14 mouse cellular contexts compared by ENCODE assay signal in the genomic region with DNA sequence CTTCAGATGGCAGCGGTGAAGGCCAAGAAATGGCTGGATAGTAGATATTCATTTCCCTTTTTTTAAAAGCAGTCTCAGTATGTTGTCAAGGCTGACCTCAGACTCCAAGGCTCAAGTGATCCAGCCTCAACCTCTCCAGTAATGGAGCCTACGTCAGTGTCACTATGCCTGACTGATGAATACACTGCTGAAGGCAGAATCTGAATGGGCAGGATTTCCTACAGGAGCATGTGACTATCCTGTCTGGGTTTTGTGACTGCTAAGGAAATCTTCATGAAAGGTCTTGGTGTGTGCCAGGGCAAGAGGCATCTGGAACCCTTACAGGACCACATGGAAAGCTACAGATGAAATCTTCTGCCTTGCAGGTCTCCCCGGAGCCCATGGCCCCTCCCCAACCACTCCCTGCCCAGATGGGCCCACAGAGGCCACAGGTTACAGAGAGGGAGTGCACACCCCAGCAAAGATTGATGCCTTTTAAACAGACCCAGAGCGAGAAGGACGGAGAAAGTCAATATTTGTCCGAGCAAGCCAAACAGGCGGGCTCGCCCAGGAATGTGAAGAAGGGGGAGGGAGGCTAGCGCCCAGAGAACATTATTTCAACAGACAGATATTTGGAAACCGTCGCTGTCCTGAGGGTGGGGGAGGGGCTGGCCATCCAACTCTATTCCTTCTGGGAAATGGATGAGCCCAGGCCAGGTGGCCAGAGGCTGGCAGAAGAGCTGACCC. TPM values are rescaled to one million over a fixed set of nuclear protein-coding genes. Genes with fewer than 3 reads are reported as not detected.
A peak's percentile ranks its signal among the peaks of the same experiment; 100 is the strongest.
DNase-seq lines count a peak whose midpoint lies in the region; ATAC-seq and TF ChIP-seq lines count a peak whose summit lies in the region.
"Had no signal": no experiment of that assay in that cellular context is flagged by ENCODE, and none has a peak within 500 bp of the region (broad histone marks: within the 10 kb centered on the region; RNA-seq: fewer than 3 reads in every experiment).

No protein-coding gene starts in this region.

- no peak overlapping the region for H3K9ac ChIP-seq in hindbrain, embryonic 15.5 days
- H3K9ac ChIP-seq in liver, embryonic 15.5 days: no peak overlapping the region
- H3K9ac ChIP-seq in stomach, embryonic 15.5 days: no peak overlapping the region
- H3K9ac ChIP-seq: heart, embryonic 13.5 days; midbrain, embryonic 12.5 days had no signal

- 56% methylated on average over 11 of the region's 11 CpGs for WGBS in hindbrain, embryonic 15.5 days
- WGBS in hindbrain, embryonic 10.5 days: 62% methylated on average over 11 of the region's 11 CpGs
- WGBS in kidney, adult 2 months: 27% methylated on average over 11 of the region's 11 CpGs
- WGBS in liver, embryonic 15.5 days (ENCODE audit: insufficient replicate concordance): 48% methylated on average over 11 of the region's 11 CpGs
- WGBS in stomach, embryonic 15.5 days: 14% methylated on average over 11 of the region's 11 CpGs
- 61% methylated on average over 11 of the region's 11 CpGs for WGBS in embryonic facial prominence, embryonic 10.5 days

- H3K9me3 ChIP-seq in hindbrain, embryonic 15.5 days: no peaks in the 10 kb centered on the region
- no peaks in the 10 kb centered on the region for H3K9me3 ChIP-seq in hindbrain, embryonic 10.5 days
- H3K9me3 ChIP-seq in liver, embryonic 15.5 days (replicated peaks): no peaks in the 10 kb centered on the region
- H3K9me3 ChIP-seq in stomach, embryonic 15.5 days: no peaks in the 10 kb centered on the region
- H3K9me3 ChIP-seq in embryonic facial prominence, embryonic 10.5 days: no peaks in the 10 kb centered on the region
- H3K9me3 ChIP-seq: heart, embryonic 13.5 days; midbrain, embryonic 12.5 days had no signal

- H3K27ac ChIP-seq in hindbrain, embryonic 15.5 days (replicated peaks): no peak overlapping the region
- no peak overlapping the region for H3K27ac ChIP-seq in hindbrain, embryonic 10.5 days
- H3K27ac ChIP-seq in kidney, adult 2 months (ENCODE audit: insufficient read depth, low read depth, low read length): no peak overlapping the region
- H3K27ac ChIP-seq in liver, embryonic 15.5 days (replicated peaks): no peak overlapping the region
- no peak overlapping the region for H3K27ac ChIP-seq in stomach, embryonic 15.5 days
- no peak overlapping the region for H3K27ac ChIP-seq in embryonic facial prominence, embryonic 10.5 days (replicated peaks)
- H3K27ac ChIP-seq: heart, embryonic 13.5 days; midbrain, embryonic 12.5 days had no signal

- ATAC-seq in hindbrain, embryonic 15.5 days (ENCODE audit: low FRiP score, low read depth): 0 out of 2 replicates have a peak, but pooled peaks have one; percentile 19
- ATAC-seq in liver, embryonic 15.5 days (ENCODE audit: insufficient read depth): peak; percentile 91
- peak; percentile 87 for ATAC-seq in stomach, embryonic 15.5 days (ENCODE audit: insufficient read depth, low FRiP score, low read depth)
- no peak for ATAC-seq in inflammation-experienced regulatory T-cells, adult 6 months
- ATAC-seq: CD4-positive, CD25-positive, alpha-beta regulatory T cell, adult 4 months had no signal

- H3K27me3 ChIP-seq in hindbrain, embryonic 15.5 days: no peaks in the 10 kb centered on the region
- peaks cover 14% of the 10 kb centered on the region; the same call in 1 of the 2 replicates for H3K27me3 ChIP-seq in hindbrain, embryonic 10.5 days (ENCODE audit: insufficient read depth, poor library complexity, severe bottlenecking)
- H3K27me3 ChIP-seq in kidney, adult 2 months (replicated peaks; ENCODE audit: control insufficient read depth, insufficient read depth, low read length): no peaks in the 10 kb centered on the region
- peaks cover 29% of the 10 kb centered on the region for H3K27me3 ChIP-seq in liver, embryonic 15.5 days
- H3K27me3 ChIP-seq in stomach, embryonic 15.5 days (replicated peaks): no peaks in the 10 kb centered on the region
- H3K27me3 ChIP-seq in embryonic facial prominence, embryonic 10.5 days (replicated peaks; ENCODE audit: low read depth, poor library complexity, severe bottlenecking): peaks cover 25% of the 10 kb centered on the region

- no peak overlapping the region for H3K4me2 ChIP-seq in hindbrain, embryonic 15.5 days
- H3K4me2 ChIP-seq in liver, embryonic 15.5 days: no peak overlapping the region
- peak overlapping the region; percentile 26; the same call in 1 of the 2 replicates for H3K4me2 ChIP-seq in stomach, embryonic 15.5 days
- H3K4me2 ChIP-seq: heart, embryonic 13.5 days; midbrain, embryonic 12.5 days had no signal

- no peaks in the 10 kb centered on the region for H3K36me3 ChIP-seq in hindbrain, embryonic 15.5 days
- no peaks in the 10 kb centered on the region for H3K36me3 ChIP-seq in hindbrain, embryonic 10.5 days
- H3K36me3 ChIP-seq in kidney, adult 2 months (ENCODE audit: control insufficient read depth, insufficient read depth, low read length): no peaks in the 10 kb centered on the region
- no peaks in the 10 kb centered on the region for H3K36me3 ChIP-seq in liver, embryonic 15.5 days (replicated peaks)
- no peaks in the 10 kb centered on the region for H3K36me3 ChIP-seq in stomach, embryonic 15.5 days
- H3K36me3 ChIP-seq in embryonic facial prominence, embryonic 10.5 days (replicated peaks): no peaks in the 10 kb centered on the region
- H3K36me3 ChIP-seq: heart, embryonic 13.5 days; midbrain, embryonic 12.5 days had no signal

- TF ChIP-seq POLR2A in kidney, adult 2 months (IDR thresholded peaks at IDR 0.05; ENCODE audit: low read depth, low read length): no peak

- no peak for DNase-seq in hindbrain, embryonic 10.5 days (ENCODE audit: low spot score)
- DNase-seq in kidney, adult 2 months: peak; percentile 31
- no peak for DNase-seq in layer of hippocampus, adult 9-11 months
- no peak for DNase-seq in embryonic facial prominence, embryonic 10.5 days (ENCODE audit: low spot score)
- DNase-seq: cerebellum, adult 11-12 months; layer of hippocampus, postnatal 36 days; thymus, adult 2 months had no signal

- no peak overlapping the region for H3K4me3 ChIP-seq in hindbrain, embryonic 15.5 days
- no peak overlapping the region for H3K4me3 ChIP-seq in hindbrain, embryonic 10.5 days
- H3K4me3 ChIP-seq in kidney, adult 2 months (ENCODE audit: insufficient read depth, low read depth, low read length): no peak overlapping the region
- H3K4me3 ChIP-seq in liver, embryonic 15.5 days (replicated peaks): no peak overlapping the region
- H3K4me3 ChIP-seq in stomach, embryonic 15.5 days (replicated peaks): no peak overlapping the region
- H3K4me3 ChIP-seq in embryonic facial prominence, embryonic 10.5 days: no peak overlapping the region
- H3K4me3 ChIP-seq: heart, embryonic 13.5 days; midbrain, embryonic 12.5 days had no signal

- H3K4me1 ChIP-seq in hindbrain, embryonic 15.5 days (replicated peaks): no peaks in the 10 kb centered on the region
- H3K4me1 ChIP-seq in hindbrain, embryonic 10.5 days (replicated peaks): peaks cover 24% of the 10 kb centered on the region
- H3K4me1 ChIP-seq in kidney, adult 2 months (ENCODE audit: control insufficient read depth, insufficient read depth, low read length): no peaks in the 10 kb centered on the region
- no peaks in the 10 kb centered on the region; the same call in 1 of the 2 replicates for H3K4me1 ChIP-seq in liver, embryonic 15.5 days (replicated peaks)
- peaks cover 12% of the 10 kb centered on the region for H3K4me1 ChIP-seq in stomach, embryonic 15.5 days
- peaks cover 24% of the 10 kb centered on the region for H3K4me1 ChIP-seq in embryonic facial prominence, embryonic 10.5 days
- H3K4me1 ChIP-seq: midbrain, embryonic 12.5 days had no signal

- TF ChIP-seq CTCF in kidney, adult 2 months (conservative IDR thresholded peaks at IDR 0.05; ENCODE audit: insufficient read depth, insufficient read length, low read depth, low read length): no peak

RNA-seq across cellular contexts. Expression of a gene that starts 38.7 kb away (rescaled TPM):
- 0.18 and 0.45 TPM in 2 replicates for polyA plus RNA-seq in hindbrain, embryonic 15.5 days (2015; fragmentation: Nextera tagmentation; extraction: Ambion mirVana)
- polyA plus RNA-seq in hindbrain, embryonic 10.5 days (2016; fragmentation: Nextera tagmentation; extraction: Ambion mirVana): 2.2 and 3.1 TPM in 2 replicates
- 1.5 and 1.7 TPM in 2 replicates for polyA plus RNA-seq in kidney, adult 2 months (2012; rRNA removed)
- not detected in 2 replicates for polyA plus RNA-seq in liver, embryonic 15.5 days (2015; fragmentation: Nextera tagmentation; extraction: Ambion mirVana)
- polyA plus RNA-seq in stomach, embryonic 15.5 days (2015; fragmentation: Nextera tagmentation; extraction: Ambion mirVana): 0.19 and 0.32 TPM in 2 replicates
- 4.6 and 4.8 TPM in 2 replicates for polyA plus RNA-seq in embryonic facial prominence, embryonic 10.5 days (2016; fragmentation: Nextera tagmentation; extraction: Ambion mirVana)
- under 1 TPM in 2 of 3 experiments, not detected in 1; 0.23 to 0.26 TPM for polyA plus RNA-seq in inflammation-experienced regulatory T-cells, adult 6 months (2017; shearing (Covaris generic))

RNA-seq across cellular contexts. Expression of a gene that starts 48.4 kb away (rescaled TPM):
- not detected in 2 replicates for polyA plus RNA-seq in hindbrain, embryonic 15.5 days (2015; fragmentation: Nextera tagmentation; extraction: Ambion mirVana)
- polyA plus RNA-seq in hindbrain, embryonic 10.5 days (2016; fragmentation: Nextera tagmentation; extraction: Ambion mirVana): not detected in 2 replicates
- polyA plus RNA-seq in kidney, adult 2 months (2012; rRNA removed): not detected in 2 replicates
- polyA plus RNA-seq in liver, embryonic 15.5 days (2015; fragmentation: Nextera tagmentation; extraction: Ambion mirVana): not detected in 2 replicates
- not detected in 2 replicates for polyA plus RNA-seq in stomach, embryonic 15.5 days (2015; fragmentation: Nextera tagmentation; extraction: Ambion mirVana)
- 0.09 TPM in 1 of 2 replicates, not detected in the other for polyA plus RNA-seq in embryonic facial prominence, embryonic 10.5 days (2016; fragmentation: Nextera tagmentation; extraction: Ambion mirVana)
- not detected for polyA plus RNA-seq in inflammation-experienced regulatory T-cells, adult 6 months (2017; shearing (Covaris generic))
- polyA plus RNA-seq: CD4-positive, CD25-positive, alpha-beta regulatory T cell, adult 4 months; heart, embryonic 13.5 days; midbrain, embryonic 12.5 days; thymus, adult 2 months had no signal

RNA-seq across cellular contexts. Expression of a gene that starts 55.9 kb away (rescaled TPM):
- polyA plus RNA-seq in hindbrain, embryonic 15.5 days (2015; fragmentation: Nextera tagmentation; extraction: Ambion mirVana): not detected in 2 replicates
- 0.18 and 0.51 TPM in 2 replicates for polyA plus RNA-seq in hindbrain, embryonic 10.5 days (2016; fragmentation: Nextera tagmentation; extraction: Ambion mirVana)
- not detected in 2 replicates for polyA plus RNA-seq in kidney, adult 2 months (2012; rRNA removed)
- not detected in 2 replicates for polyA plus RNA-seq in liver, embryonic 15.5 days (2015; fragmentation: Nextera tagmentation; extraction: Ambion mirVana)
- polyA plus RNA-seq in stomach, embryonic 15.5 days (2015; fragmentation: Nextera tagmentation; extraction: Ambion mirVana): not detected in 2 replicates
- 1.0 and 1.5 TPM in 2 replicates for polyA plus RNA-seq in embryonic facial prominence, embryonic 10.5 days (2016; fragmentation: Nextera tagmentation; extraction: Ambion mirVana)
- polyA plus RNA-seq in inflammation-experienced regulatory T-cells, adult 6 months (2017; shearing (Covaris generic)): not detected
- polyA plus RNA-seq: CD4-positive, CD25-positive, alpha-beta regulatory T cell, adult 4 months; heart, embryonic 13.5 days had no signal
